Mouse (Mus musculus): ENCODE results near the gene Sumf1.

- TF ChIP-seq POLR2A (IDR thresholded peaks at IDR 0.05; ENCODE audit: low read depth, low read length) (no peak), CTCF (conservative IDR thresholded peaks at IDR 0.05; ENCODE audit: insufficient read depth, insufficient read length, low read depth, low read length) (no peak)
Observed at GRCm38 (mm10) chr6:108114971-108115370, 70.4 kb downstream of the Sumf1 start.
